Mouse (Mus musculus) ES-Bruce4 (cell line): Measurements from ENCODE around the gene Hyal3. TPM values are rescaled to one million over a fixed set of nuclear protein-coding genes. Genes with fewer than 3 reads are reported as not detected.

Source experiments
- H3K27ac ChIP-seq: 2 replicates; pipeline ENCODE4 v1.5.1; 2012; ENCODE audit warnings: low read length, inconsistent platforms; ENCODE audit not compliant: insufficient read depth
- H3K27me3 ChIP-seq: 2 replicates; pipeline ENCODE4 v1.6.1; 2012; ENCODE audit warnings: mild to moderate bottlenecking, low read length, inconsistent platforms; ENCODE audit not compliant: control insufficient read depth, poor library complexity, insufficient read depth, severe bottlenecking
- H3K36me3 ChIP-seq: 2 replicates; pipeline ENCODE4 v1.6.1; 2012; ENCODE audit warnings: inconsistent platforms, mild to moderate bottlenecking, low read length, moderate library complexity; ENCODE audit not compliant: control insufficient read depth, poor library complexity, insufficient read depth, severe bottlenecking
- H3K4me1 ChIP-seq: one replicate; pipeline ENCODE4 v1.8.1; 2011; ENCODE audit warnings: low read length; ENCODE audit not compliant: control insufficient read depth, insufficient read depth
- H3K4me3 ChIP-seq: 2 replicates; pipeline ENCODE4 v1.5.1; 2011; ENCODE audit warnings: low read depth, mild to moderate bottlenecking, low read length
- H3K9ac ChIP-seq: 2 replicates; pipeline ENCODE4 v1.6.1; 2012; ENCODE audit warnings: low read depth, mild to moderate bottlenecking, inconsistent platforms; ENCODE audit not compliant: poor library complexity, severe bottlenecking
- H3K9me3 ChIP-seq: replicated peaks from 2 replicates; pipeline ENCODE4 v1.6.1; 2012; ENCODE audit warnings: mild to moderate bottlenecking, low read length, inconsistent platforms; ENCODE audit not compliant: control insufficient read depth, poor library complexity, insufficient read depth, severe bottlenecking
- CTCF ChIP-seq: IDR thresholded peaks from one replicate; pipeline ENCODE4 v1.8.1; 2011; ENCODE audit warnings: low read depth, low read length
- EP300 ChIP-seq: IDR thresholded peaks from 2 replicates; pipeline ENCODE4 v1.6.1; 2011; ENCODE audit warnings: low read depth, low read length; ENCODE audit not compliant: insufficient read depth
- POLR2A ChIP-seq: IDR thresholded peaks from one replicate; pipeline ENCODE4 v1.8.1; 2011; ENCODE audit warnings: low read length; ENCODE audit not compliant: insufficient read depth
- polyA plus RNA-seq: library from polyadenylated mRNA; stranded (reverse); fragments of >200 nt; gene quantifications from 2 replicates; pipeline ENCODE4 v1.2.4, GENCODE M21; 2011; ENCODE audit warnings: low read depth; ENCODE audit not compliant: missing spikeins, insufficient read depth, insufficient read length

Gene Hyal3
- polyA plus RNA-seq, 1 experiment, result 1.0 TPM

- peaks cover 6% of the 10 kb centered on the region for H3K4me1 ChIP-seq
- H3K27me3 ChIP-seq, result no peaks in the 10 kb centered on the region
- H3K9ac ChIP-seq, result peak overlapping the region; percentile 59
- no peak overlapping the region for H3K27ac ChIP-seq
- H3K4me3 ChIP-seq, result peak overlapping the region; percentile 63
- TF ChIP-seq EP300, result peak; percentile 66
- peak; percentile 83 for TF ChIP-seq CTCF
- no peak for TF ChIP-seq POLR2A
- no peaks in the 10 kb centered on the region for H3K9me3 ChIP-seq
- peaks cover 23% of the 10 kb centered on the region for H3K36me3 ChIP-seq
These were observed 31.8 kb downstream of the Hyal3 start for GRCm38 (mm10) chr9:107612191-107612944.

GRCm38 (mm10) chr9:107612945-107613569, 32.4 kb downstream of the Hyal3 start:
- Histone ChIP-seq H3K4me3 (peak overlapping the region; percentile 47), H3K9me3 (no peaks in the 10 kb centered on the region), H3K9ac (no peak overlapping the region), H3K36me3 (peaks cover 23% of the 10 kb centered on the region), H3K4me1 (peaks cover 6% of the 10 kb centered on the region), H3K27me3 (no peaks in the 10 kb centered on the region), H3K27ac (peak overlapping the region; percentile 57; the same call in 1 of the 2 replicates)
- no peak for TF ChIP-seq POLR2A
- TF ChIP-seq EP300, result no peak

- H3K4me3 ChIP-seq, result no peak overlapping the region
- H3K27me3 ChIP-seq, result no peaks in the 10 kb centered on the region
- TF ChIP-seq EP300, result no peak
- TF ChIP-seq CTCF, result no peak
- TF ChIP-seq POLR2A, result no peak
- H3K9ac ChIP-seq, result no peak overlapping the region
- H3K4me1 ChIP-seq, result no peaks in the 10 kb centered on the region
- H3K36me3 ChIP-seq, result peaks cover 23% of the 10 kb centered on the region
- H3K27ac ChIP-seq, result no peak overlapping the region
- no peaks in the 10 kb centered on the region for H3K9me3 ChIP-seq
These were observed 34.4 kb downstream of the Hyal3 start for GRCm38 (mm10) chr9:107615035-107615434.

- no peak overlapping the region for H3K4me3 ChIP-seq
- H3K27me3 ChIP-seq, result no peaks in the 10 kb centered on the region
- peaks cover 23% of the 10 kb centered on the region for H3K36me3 ChIP-seq
- no peaks in the 10 kb centered on the region for H3K4me1 ChIP-seq
- no peak overlapping the region for H3K9ac ChIP-seq
- TF ChIP-seq EP300 (no peak), POLR2A (no peak), CTCF (no peak)
- peak overlapping the region; percentile 2; the same call in 1 of the 2 replicates for H3K27ac ChIP-seq
- H3K9me3 ChIP-seq, result no peaks in the 10 kb centered on the region
These were observed 36.8 kb downstream of the Hyal3 start for GRCm38 (mm10) chr9:107617461-107617860.

- TF ChIP-seq EP300 (no peak), CTCF (no peak), POLR2A (no peak)
- Histone ChIP-seq H3K36me3 (peaks cover 23% of the 10 kb centered on the region), H3K9me3 (no peaks in the 10 kb centered on the region), H3K4me1 (no peaks in the 10 kb centered on the region), H3K27me3 (no peaks in the 10 kb centered on the region), H3K4me3 (no peak overlapping the region), H3K9ac (no peak overlapping the region), H3K27ac (peak overlapping the region; percentile 2; the same call in 1 of the 2 replicates)
These were observed 37.5 kb downstream of the Hyal3 start for GRCm38 (mm10) chr9:107618098-107618497.
